Mouse (Mus musculus): Measurements from ENCODE around the gene Nol12. TPM values are rescaled to one million over a fixed set of nuclear protein-coding genes. Genes with fewer than 3 reads are reported as not detected.

Gene Nol12
- polyA plus RNA-seq, 1 experiment from 2014 or later, result 64.2 TPM

DNA sequence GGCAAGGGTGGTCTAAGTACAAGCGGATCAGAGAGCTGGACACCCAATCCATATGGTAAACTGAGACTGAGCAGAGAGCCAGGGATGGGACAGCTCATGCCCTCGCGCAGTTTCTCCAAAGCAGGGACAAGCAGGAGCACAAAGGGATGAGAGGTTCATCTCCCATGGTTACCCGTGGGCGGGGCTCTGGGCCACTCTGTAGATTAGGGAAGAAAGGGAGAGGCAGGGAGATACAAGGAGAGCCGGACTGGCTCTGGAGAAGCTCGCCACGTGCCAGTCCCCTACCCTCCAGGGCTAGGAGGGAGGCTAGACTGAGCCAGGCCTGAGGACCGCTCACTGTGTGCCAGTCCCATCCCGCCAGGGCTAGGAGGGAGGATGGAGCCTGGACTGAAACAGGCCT, 2.6 kb downstream of the Nol12 start:
- H3K27ac ChIP-seq (ENCODE audit: low read length), result no peak overlapping the region
- no peaks in the 10 kb centered on the region for H3K27me3 ChIP-seq (replicated peaks; ENCODE audit: control insufficient read depth, insufficient read depth, low read length)
- no peak overlapping the region for H3K4me3 ChIP-seq (replicated peaks; ENCODE audit: low read length)
- no peak for ATAC-seq
- H3K4me2 ChIP-seq (ENCODE audit: low read length), result no peak overlapping the region
- peaks cover 10% of the 10 kb centered on the region for H3K4me1 ChIP-seq (replicated peaks; ENCODE audit: control insufficient read depth, insufficient read depth, low read length)
- 88% methylated on average over 10 of the region's 10 CpGs for WGBS
- H3K36me3 ChIP-seq (ENCODE audit: control insufficient read depth, insufficient read depth), result peaks cover 13% of the 10 kb centered on the region
- no peak overlapping the region for H3K9ac ChIP-seq (replicated peaks; ENCODE audit: low read depth, low read length)
- H3K9me3 ChIP-seq (ENCODE audit: control insufficient read depth, low read length), result no peaks in the 10 kb centered on the region

DNA sequence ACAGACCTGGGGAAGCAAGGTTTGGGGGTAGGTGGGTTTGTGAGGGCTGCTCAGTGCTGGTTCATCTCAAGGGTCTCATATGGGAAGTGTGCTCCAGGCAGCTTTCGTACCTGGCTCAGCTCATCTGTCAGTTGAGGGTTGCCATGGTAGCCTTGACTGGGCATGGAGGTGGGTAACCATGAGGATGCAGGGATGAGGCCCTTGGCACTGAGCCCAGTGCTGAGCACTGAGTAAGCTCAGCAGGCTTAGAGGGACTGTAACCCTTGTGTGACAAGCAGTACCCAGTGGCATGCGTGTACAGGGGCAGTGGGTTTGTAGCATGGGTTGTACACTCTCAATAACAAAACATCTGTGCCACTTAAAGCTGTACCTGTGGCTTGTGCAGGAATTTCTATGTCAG, 3.2 kb downstream of the Nol12 start:
- ATAC-seq, result no peak
- Histone ChIP-seq H3K4me3 (replicated peaks; ENCODE audit: low read length) (no peak overlapping the region), H3K9me3 (ENCODE audit: control insufficient read depth, low read length) (no peaks in the 10 kb centered on the region), H3K36me3 (ENCODE audit: control insufficient read depth, insufficient read depth) (peaks cover 13% of the 10 kb centered on the region), H3K27ac (ENCODE audit: low read length) (no peak overlapping the region), H3K4me1 (replicated peaks; ENCODE audit: control insufficient read depth, insufficient read depth, low read length) (peaks cover 14% of the 10 kb centered on the region), H3K4me2 (ENCODE audit: low read length) (no peak overlapping the region), H3K27me3 (replicated peaks; ENCODE audit: control insufficient read depth, insufficient read depth, low read length) (no peaks in the 10 kb centered on the region), H3K9ac (replicated peaks; ENCODE audit: low read depth, low read length) (no peak overlapping the region)
- WGBS, result 75% methylated on average over 2 of the region's 2 CpGs

DNA sequence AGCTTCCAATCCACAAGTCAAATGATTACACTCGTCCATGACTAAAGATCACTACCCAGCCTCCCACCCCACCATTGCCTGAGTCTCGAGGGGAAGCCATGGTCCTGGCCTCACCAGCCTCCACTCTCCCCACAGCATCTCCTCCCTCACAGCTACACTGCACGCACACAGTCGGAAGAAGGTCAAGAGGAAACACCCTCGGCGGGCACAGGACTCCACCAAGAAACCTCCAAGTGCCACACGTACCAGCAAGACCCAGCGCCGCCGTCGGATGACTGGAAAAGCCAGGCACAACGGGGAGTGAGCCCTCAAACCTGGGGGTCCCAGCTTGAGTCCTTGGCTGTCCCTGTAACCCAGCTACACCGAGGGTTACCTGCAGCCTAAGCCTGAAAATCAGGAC, 5.6 kb downstream of the Nol12 start:
- H3K27ac ChIP-seq (ENCODE audit: low read length), result no peak overlapping the region
- H3K9ac ChIP-seq (replicated peaks; ENCODE audit: low read depth, low read length), result no peak overlapping the region
- no peaks in the 10 kb centered on the region for H3K9me3 ChIP-seq (ENCODE audit: control insufficient read depth, low read length)
- H3K27me3 ChIP-seq (replicated peaks; ENCODE audit: control insufficient read depth, insufficient read depth, low read length), result no peaks in the 10 kb centered on the region
- peaks cover 13% of the 10 kb centered on the region for H3K36me3 ChIP-seq (ENCODE audit: control insufficient read depth, insufficient read depth)
- WGBS, result 96% methylated on average over 13 of the region's 13 CpGs
- H3K4me1 ChIP-seq (replicated peaks; ENCODE audit: control insufficient read depth, insufficient read depth, low read length), result peaks cover 13% of the 10 kb centered on the region
- no peak for ATAC-seq
- no peak overlapping the region for H3K4me3 ChIP-seq (replicated peaks; ENCODE audit: low read length)
- no peak overlapping the region for H3K4me2 ChIP-seq (ENCODE audit: low read length)

DNA sequence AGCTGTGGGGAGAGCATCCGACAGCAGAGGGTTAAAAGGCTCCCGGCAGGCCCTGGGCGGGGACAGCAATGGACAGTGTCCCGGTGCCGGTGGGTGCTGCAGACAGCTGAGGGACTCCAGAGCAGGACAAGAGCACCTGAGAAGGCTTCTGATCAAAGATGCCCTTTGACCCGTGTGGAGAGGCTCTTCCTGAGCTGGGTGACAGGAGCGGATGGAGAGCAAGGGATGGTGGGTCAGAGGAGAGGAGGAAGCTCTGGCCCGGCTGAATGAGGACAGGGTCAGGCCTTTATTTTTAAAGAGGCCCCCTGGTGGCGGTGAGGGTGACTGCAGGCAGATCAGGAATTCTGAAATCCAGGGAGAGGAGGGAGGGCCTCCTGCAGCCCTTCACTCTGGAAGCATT, 7.9 kb downstream of the Nol12 start:
- Histone ChIP-seq H3K27ac (ENCODE audit: low read length) (no peak overlapping the region), H3K9ac (replicated peaks; ENCODE audit: low read depth, low read length) (no peak overlapping the region; the same call in 1 of the 2 replicates), H3K36me3 (ENCODE audit: control insufficient read depth, insufficient read depth) (peaks cover 13% of the 10 kb centered on the region), H3K27me3 (replicated peaks; ENCODE audit: control insufficient read depth, insufficient read depth, low read length) (no peaks in the 10 kb centered on the region), H3K4me2 (ENCODE audit: low read length) (peak overlapping the region; percentile 12; the same call in 1 of the 2 replicates), H3K9me3 (ENCODE audit: control insufficient read depth, low read length) (no peaks in the 10 kb centered on the region), H3K4me1 (replicated peaks; ENCODE audit: control insufficient read depth, insufficient read depth, low read length) (peaks cover 8% of the 10 kb centered on the region), H3K4me3 (replicated peaks; ENCODE audit: low read length) (no peak overlapping the region)
- 7% methylated on average over 9 of the region's 9 CpGs for WGBS
- peak; percentile 30; the same call in 1 of the 2 replicates for ATAC-seq

DNA sequence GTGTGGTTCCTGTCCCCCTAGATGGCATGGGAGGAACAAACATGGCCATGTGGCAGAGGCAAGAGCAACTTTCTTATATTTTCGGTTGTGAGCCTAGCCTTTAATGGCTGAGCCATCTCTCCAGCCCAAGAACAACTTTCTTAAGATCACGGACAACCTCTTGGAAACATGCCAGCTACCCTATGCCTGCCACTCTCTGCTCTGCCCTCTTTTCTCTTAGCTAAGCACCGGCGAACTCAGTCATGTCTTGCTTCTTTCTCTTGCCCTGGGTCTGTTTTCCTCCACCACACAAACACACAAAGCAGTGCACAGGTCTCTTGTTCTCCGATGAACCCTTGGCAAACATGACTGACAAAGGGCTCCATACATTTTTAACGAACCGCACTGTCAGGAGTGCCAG, 11.5 kb downstream of the Nol12 start:
- Histone ChIP-seq H3K4me2 (ENCODE audit: low read length) (no peak overlapping the region), H3K4me3 (replicated peaks; ENCODE audit: low read length) (no peak overlapping the region), H3K27me3 (replicated peaks; ENCODE audit: control insufficient read depth, insufficient read depth, low read length) (no peaks in the 10 kb centered on the region), H3K27ac (ENCODE audit: low read length) (no peak overlapping the region), H3K36me3 (ENCODE audit: control insufficient read depth, insufficient read depth) (peaks cover 6% of the 10 kb centered on the region), H3K9ac (replicated peaks; ENCODE audit: low read depth, low read length) (no peak overlapping the region), H3K9me3 (ENCODE audit: control insufficient read depth, low read length) (no peaks in the 10 kb centered on the region), H3K4me1 (replicated peaks; ENCODE audit: control insufficient read depth, insufficient read depth, low read length) (peaks cover 24% of the 10 kb centered on the region)
- WGBS, result 27% methylated on average over 7 of the region's 7 CpGs
- ATAC-seq, result no peak

DNA sequence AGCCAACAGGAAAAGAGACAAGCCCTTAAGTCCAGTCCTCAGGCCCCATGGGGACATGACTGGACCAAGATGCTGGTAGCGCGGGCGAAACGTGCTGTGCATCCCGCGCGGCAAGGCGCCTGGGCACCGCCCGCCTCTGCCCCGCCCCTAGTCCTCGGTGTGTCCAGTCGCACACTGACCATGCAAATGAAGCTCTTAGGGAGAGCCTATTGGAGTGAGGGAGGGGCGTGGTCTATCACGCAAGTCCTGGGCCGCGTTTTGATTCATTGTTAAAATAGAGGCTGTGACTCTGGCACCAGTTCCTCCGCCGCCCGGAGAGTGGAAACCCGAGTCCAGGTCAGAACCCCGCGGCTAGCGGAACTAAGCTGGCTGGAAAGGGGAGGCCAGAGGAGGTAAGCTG, 12.9 kb downstream of the Nol12 start, which contains the start of gene Triobp:
Triobp (plus strand) TSS at position 68 of the 400 bp plus-strand sequence.
- Histone ChIP-seq H3K4me2 (ENCODE audit: low read length) (peak within 1 kb of the TSS; percentile 75), H3K4me3 (replicated peaks; ENCODE audit: low read length) (peak within 1 kb of the TSS; percentile 64), H3K27ac (ENCODE audit: low read length) (peak within 1 kb of the TSS; percentile 3), H3K4me1 (replicated peaks; ENCODE audit: control insufficient read depth, insufficient read depth, low read length) (peaks cover 24% of the 10 kb centered on the region), H3K36me3 (ENCODE audit: control insufficient read depth, insufficient read depth) (0 out of 2 replicates have a peak, but pooled peaks cover 3% of the 10 kb centered on the region), H3K9me3 (ENCODE audit: control insufficient read depth, low read length) (no peaks in the 10 kb centered on the region), H3K27me3 (replicated peaks; ENCODE audit: control insufficient read depth, insufficient read depth, low read length) (no peaks in the 10 kb centered on the region), H3K9ac (replicated peaks; ENCODE audit: low read depth, low read length) (peak within 1 kb of the TSS; percentile 82)
- peak; percentile 97 for ATAC-seq
- 0% methylated on average over 24 of the region's 24 CpGs for WGBS

DNA sequence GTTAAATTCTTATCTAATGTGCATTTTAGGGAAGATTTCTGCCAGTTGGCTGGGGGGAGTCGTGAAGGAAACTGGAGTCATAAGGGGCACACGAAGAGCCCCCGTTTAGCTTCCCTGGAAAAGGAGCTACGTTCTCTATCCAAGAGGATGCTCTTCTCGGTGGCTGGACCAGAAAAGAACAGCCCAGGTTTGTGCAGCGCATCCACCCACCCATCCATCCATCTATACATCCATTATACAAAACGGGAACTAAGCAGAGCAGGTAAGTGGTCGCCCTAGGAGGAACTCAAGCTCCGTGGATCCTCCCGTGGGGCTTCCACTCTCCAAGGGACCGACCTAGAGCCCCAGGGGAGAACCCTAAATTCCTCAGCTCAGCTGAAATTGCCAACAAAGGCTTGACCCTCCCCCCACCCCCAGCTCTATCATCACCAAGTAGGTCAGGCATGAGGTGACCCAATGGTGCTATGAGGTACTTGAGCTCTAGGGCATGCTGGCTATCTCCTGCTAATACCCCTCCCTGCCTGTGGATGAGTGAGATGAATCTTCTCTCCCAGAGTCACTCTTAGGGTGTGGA, 13.5 kb downstream of the Nol12 start:
- Histone ChIP-seq H3K27me3 (replicated peaks; ENCODE audit: control insufficient read depth, insufficient read depth, low read length) (no peaks in the 10 kb centered on the region), H3K36me3 (ENCODE audit: control insufficient read depth, insufficient read depth) (0 out of 2 replicates have a peak, but pooled peaks cover 3% of the 10 kb centered on the region), H3K4me1 (replicated peaks; ENCODE audit: control insufficient read depth, insufficient read depth, low read length) (peaks cover 23% of the 10 kb centered on the region), H3K4me3 (replicated peaks; ENCODE audit: low read length) (peak overlapping the region; percentile 64), H3K9ac (replicated peaks; ENCODE audit: low read depth, low read length) (peak overlapping the region; percentile 82), H3K4me2 (ENCODE audit: low read length) (peak overlapping the region; percentile 75), H3K9me3 (ENCODE audit: control insufficient read depth, low read length) (no peaks in the 10 kb centered on the region), H3K27ac (ENCODE audit: low read length) (peak overlapping the region; percentile 3)
- WGBS, result 2% methylated on average over 11 of the region's 11 CpGs
- peak; percentile 37 for ATAC-seq

DNA sequence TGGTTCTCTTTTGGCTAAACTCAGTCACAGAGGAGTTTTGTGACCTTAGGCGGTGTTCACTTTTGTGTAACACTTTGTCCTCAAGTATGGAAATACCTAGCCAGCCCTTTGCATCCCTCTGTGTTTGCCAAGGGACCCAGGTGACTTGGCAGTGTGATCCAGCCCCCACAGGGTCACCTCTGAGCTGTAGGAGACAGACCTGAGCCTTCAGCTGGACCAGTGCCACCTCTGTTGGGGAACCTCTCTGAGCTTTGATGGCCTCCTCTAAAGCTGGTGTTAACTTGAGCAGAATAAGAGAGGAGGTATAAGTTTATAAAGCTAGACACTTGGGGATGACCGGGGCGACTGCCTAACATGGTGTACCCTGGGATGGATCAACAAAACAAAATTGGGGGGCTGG, 14.2 kb downstream of the Nol12 start:
- WGBS, result 96% methylated on average over 3 of the region's 3 CpGs
- Histone ChIP-seq H3K4me1 (replicated peaks; ENCODE audit: control insufficient read depth, insufficient read depth, low read length) (peaks cover 23% of the 10 kb centered on the region), H3K27ac (ENCODE audit: low read length) (no peak overlapping the region), H3K9ac (replicated peaks; ENCODE audit: low read depth, low read length) (no peak overlapping the region), H3K4me3 (replicated peaks; ENCODE audit: low read length) (peak overlapping the region; percentile 64), H3K9me3 (ENCODE audit: control insufficient read depth, low read length) (no peaks in the 10 kb centered on the region), H3K4me2 (ENCODE audit: low read length) (peak overlapping the region; percentile 75), H3K27me3 (replicated peaks; ENCODE audit: control insufficient read depth, insufficient read depth, low read length) (no peaks in the 10 kb centered on the region), H3K36me3 (ENCODE audit: control insufficient read depth, insufficient read depth) (0 out of 2 replicates have a peak, but pooled peaks cover 3% of the 10 kb centered on the region)
- no peak for ATAC-seq

DNA sequence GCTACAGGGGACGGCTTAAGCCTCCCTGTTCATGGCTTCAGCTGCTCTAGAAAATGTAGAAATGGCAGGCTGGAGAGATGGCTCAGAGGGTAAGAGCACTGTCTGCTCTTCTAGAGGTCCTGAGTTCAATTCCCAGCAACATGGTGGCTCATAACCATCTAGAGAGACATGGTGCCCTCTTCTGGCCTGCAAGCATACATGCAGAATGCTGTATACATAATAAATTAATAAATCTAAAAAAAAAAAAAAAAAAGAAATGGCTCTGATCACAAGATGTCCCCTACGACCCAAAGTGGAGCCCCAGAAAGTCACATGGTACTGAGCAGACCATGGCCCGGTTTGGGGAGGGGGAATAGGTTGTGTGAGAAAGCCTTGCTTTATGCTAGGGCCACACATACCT, 20.9 kb downstream of the Nol12 start:
- Histone ChIP-seq H3K4me2 (ENCODE audit: low read length) (no peak overlapping the region), H3K27me3 (replicated peaks; ENCODE audit: control insufficient read depth, insufficient read depth, low read length) (no peaks in the 10 kb centered on the region), H3K4me1 (replicated peaks; ENCODE audit: control insufficient read depth, insufficient read depth, low read length) (peaks cover 5% of the 10 kb centered on the region), H3K27ac (ENCODE audit: low read length) (no peak overlapping the region), H3K36me3 (ENCODE audit: control insufficient read depth, insufficient read depth) (peaks cover 17% of the 10 kb centered on the region), H3K4me3 (replicated peaks; ENCODE audit: low read length) (no peak overlapping the region), H3K9me3 (ENCODE audit: control insufficient read depth, low read length) (no peaks in the 10 kb centered on the region), H3K9ac (replicated peaks; ENCODE audit: low read depth, low read length) (no peak overlapping the region)
- no peak for ATAC-seq
- 80% methylated on average over 3 of the region's 3 CpGs for WGBS

Measured in forebrain, embryonic 16.5 days (tissue).